Mouse (Mus musculus) hindbrain, embryonic 11.5 days (tissue): ENCODE results near the gene Chmp1a. TPM values are rescaled to one million over a fixed set of nuclear protein-coding genes. Genes with fewer than 3 reads are reported as not detected.

Experiments
- ATAC-seq: fragments of 200-750 bp; cut with Nextera tagmentation; 2 replicates; pipeline ENCODE4 v1.8.0; 2017; ENCODE audit warnings: mild to moderate bottlenecking, moderate TSS enrichment, moderate library complexity; ENCODE audit not compliant: low FRiP score
- DNase-seq: peaks from one replicate; pipeline ENCODE4 v3.0.0-alpha.2; 2015; ENCODE audit warnings: low spot score
- H3K27ac ChIP-seq: fragments of 300-500 bp; sonication (generic); 2 replicates; pipeline ENCODE4 v1.5.1; 2014; ENCODE audit warnings: mild to moderate bottlenecking, low read depth, low read length
- H3K27me3 ChIP-seq: fragments of 300-500 bp; sonication (generic); 2 replicates; pipeline ENCODE4 v1.6.1; 2014; ENCODE audit warnings: mild to moderate bottlenecking, low read length, moderate library complexity, mixed read lengths; ENCODE audit not compliant: control insufficient read depth, insufficient read depth
- H3K36me3 ChIP-seq: fragments of 300-500 bp; sonication (generic); 2 replicates; pipeline ENCODE4 v1.6.1; 2014; ENCODE audit warnings: mild to moderate bottlenecking, low read length, moderate library complexity, mixed read lengths; ENCODE audit not compliant: control insufficient read depth, insufficient read depth
- H3K4me1 ChIP-seq: fragments of 300-500 bp; sonication (generic); replicated peaks from 2 replicates; pipeline ENCODE4 v1.6.1; 2014; ENCODE audit warnings: low read length, mixed read lengths; ENCODE audit not compliant: control insufficient read depth, insufficient read depth
- H3K4me2 ChIP-seq: fragments of 300-500 bp; sonication (generic); replicated peaks from 2 replicates; pipeline ENCODE4 v1.6.1; 2014; ENCODE audit warnings: mild to moderate bottlenecking, low read depth, low read length
- H3K4me3 ChIP-seq: fragments of 300-500 bp; sonication (generic); 2 replicates; pipeline ENCODE4 v1.5.1; 2014; ENCODE audit warnings: low read depth, low read length
- H3K9ac ChIP-seq: fragments of 300-500 bp; sonication (generic); 2 replicates; pipeline ENCODE4 v1.6.1; 2014; ENCODE audit warnings: low read depth, low read length
- H3K9me3 ChIP-seq: fragments of 300-500 bp; sonication (generic); 2 replicates; pipeline ENCODE4 v1.6.1; 2016; ENCODE audit warnings: low read length; ENCODE audit not compliant: control insufficient read depth
- WGBS: fragments of 180-500 bp; shearing (Covaris S2); extraction: QIAGEN DNeasy Blood & Tissue Kit; methylation state at CpG from one replicate; pipeline ENCODE4 v1.1.7; 2014; 5-methylcytosine and 5-hydroxymethylcytosine counted together
- polyA plus RNA-seq: library from polyadenylated mRNA; unstranded; fragments of >200 nt; fragmentation: Nextera tagmentation; extraction: Ambion mirVana; gene quantifications from 2 replicates; pipeline ENCODE4 v1.2.1, GENCODE M21; 2014

The Chmp1a gene
- polyA plus RNA-seq, 1 experiment from 2014 or later: 87.7 TPM

- WGBS: 94% methylated on average over 8 of the region's 8 CpGs
- no peaks in the 10 kb centered on the region for H3K9me3 ChIP-seq
- ATAC-seq (no peak), DNase-seq (no peak)
- no peak overlapping the region for H3K27ac ChIP-seq
- H3K27me3 ChIP-seq: no peaks in the 10 kb centered on the region
- H3K9ac ChIP-seq: no peak overlapping the region
- H3K36me3 ChIP-seq: peaks cover 10% of the 10 kb centered on the region; the same call in 1 of the 2 replicates
- no peak overlapping the region for H3K4me2 ChIP-seq
- no peaks in the 10 kb centered on the region; the same call in 1 of the 2 replicates for H3K4me1 ChIP-seq
- H3K4me3 ChIP-seq: no peak overlapping the region
These were observed 36.0 kb upstream of the Chmp1a start for GRCm38 (mm10) chr8:123248596-123248995.

- Histone ChIP-seq H3K4me3 (no peak overlapping the region), H3K4me2 (no peak overlapping the region), H3K9ac (no peak overlapping the region), H3K27ac (no peak overlapping the region), H3K4me1 (no peaks in the 10 kb centered on the region), H3K9me3 (no peaks in the 10 kb centered on the region), H3K36me3 (peaks cover 10% of the 10 kb centered on the region; the same call in 1 of the 2 replicates), H3K27me3 (no peaks in the 10 kb centered on the region)
- no peak for ATAC-seq
- DNase-seq: no peak
- WGBS: 94% methylated on average over 6 of the region's 6 CpGs
These were observed 35.2 kb upstream of the Chmp1a start for GRCm38 (mm10) chr8:123247748-123248147.

GRCm38 (mm10) chr8:123245543-123245942, 33.0 kb upstream of the Chmp1a start:
- Histone ChIP-seq H3K27ac (no peak overlapping the region), H3K4me2 (no peak overlapping the region), H3K4me1 (no peaks in the 10 kb centered on the region), H3K9ac (no peak overlapping the region), H3K27me3 (no peaks in the 10 kb centered on the region), H3K36me3 (peaks cover 10% of the 10 kb centered on the region; the same call in 1 of the 2 replicates), H3K4me3 (no peak overlapping the region), H3K9me3 (no peaks in the 10 kb centered on the region)
- DNase-seq (no peak), ATAC-seq (no peak)
- 85% methylated on average over 12 of the region's 12 CpGs for WGBS

- no peak for ATAC-seq
- Histone ChIP-seq H3K9ac (no peak overlapping the region), H3K4me2 (no peak overlapping the region), H3K36me3 (peaks cover 10% of the 10 kb centered on the region; the same call in 1 of the 2 replicates), H3K27ac (no peak overlapping the region), H3K27me3 (no peaks in the 10 kb centered on the region), H3K4me1 (no peaks in the 10 kb centered on the region), H3K9me3 (no peaks in the 10 kb centered on the region), H3K4me3 (no peak overlapping the region)
- 95% methylated on average over 4 of the region's 4 CpGs for WGBS
- DNase-seq: no peak
These were observed 31.8 kb upstream of the Chmp1a start for GRCm38 (mm10) chr8:123244382-123244781.

DNA sequence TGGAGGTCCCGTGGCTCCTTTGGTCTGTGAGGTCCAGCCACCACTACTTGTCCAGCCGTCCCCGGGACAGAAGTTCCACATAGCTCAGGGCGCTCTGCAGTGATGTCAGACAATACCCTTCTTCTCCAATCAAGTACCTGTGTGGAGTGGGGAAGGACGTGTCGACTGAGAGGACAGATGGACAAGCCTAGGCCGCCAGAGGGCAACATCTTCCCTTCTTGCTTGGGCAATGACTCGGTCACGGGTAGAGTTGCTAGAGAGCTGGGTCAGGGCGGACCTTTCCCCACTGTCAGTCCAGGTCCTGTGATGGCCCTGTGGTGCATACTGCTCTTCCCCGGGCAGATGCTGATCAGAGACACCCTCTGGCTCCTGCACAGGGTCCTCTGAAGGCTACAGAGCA, 30.5 kb upstream of the Chmp1a start:
- Histone ChIP-seq H3K4me3 (no peak overlapping the region), H3K9ac (no peak overlapping the region), H3K4me2 (no peak overlapping the region), H3K27ac (no peak overlapping the region), H3K9me3 (no peaks in the 10 kb centered on the region), H3K4me1 (no peaks in the 10 kb centered on the region), H3K36me3 (peaks cover 10% of the 10 kb centered on the region; the same call in 1 of the 2 replicates), H3K27me3 (no peaks in the 10 kb centered on the region)
- ATAC-seq (no peak), DNase-seq (no peak)
- 71% methylated on average over 11 of the region's 11 CpGs for WGBS

- Histone ChIP-seq H3K36me3 (peaks cover 7% of the 10 kb centered on the region; the same call in 1 of the 2 replicates), H3K9me3 (no peaks in the 10 kb centered on the region), H3K4me3 (no peak overlapping the region), H3K9ac (no peak overlapping the region), H3K27me3 (peaks cover 2% of the 10 kb centered on the region; the same call in 1 of the 2 replicates), H3K4me1 (no peaks in the 10 kb centered on the region), H3K4me2 (no peak overlapping the region), H3K27ac (no peak overlapping the region)
- no peak for ATAC-seq
- 83% methylated on average over 7 of the region's 7 CpGs for WGBS
- no peak for DNase-seq
These were observed 29.8 kb upstream of the Chmp1a start for GRCm38 (mm10) chr8:123242107-123242923.

DNA sequence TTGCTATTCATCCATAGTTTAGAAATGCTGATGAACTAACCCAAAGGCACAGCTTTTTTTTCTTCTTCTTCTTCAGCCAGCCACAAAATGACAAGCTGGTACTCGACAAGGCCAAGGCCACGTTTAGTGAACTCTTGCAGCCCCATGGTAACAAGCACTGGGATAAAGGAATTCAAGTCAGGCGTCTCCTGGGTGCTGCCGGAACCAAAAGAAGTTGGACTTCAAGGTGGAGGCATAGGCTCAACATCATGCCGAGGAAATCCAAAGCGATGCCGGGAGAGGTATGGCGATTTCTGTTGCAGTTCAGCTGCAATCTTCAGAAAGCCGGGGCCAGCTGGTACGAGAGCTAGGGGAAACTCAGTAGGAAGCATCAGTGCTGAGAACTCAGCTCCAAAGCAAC, 26.8 kb upstream of the Chmp1a start:
- no peak overlapping the region for H3K9ac ChIP-seq
- peaks cover 6% of the 10 kb centered on the region for H3K4me1 ChIP-seq
- peaks cover 15% of the 10 kb centered on the region for H3K27me3 ChIP-seq
- DNase-seq: no peak
- H3K36me3 ChIP-seq: no peaks in the 10 kb centered on the region
- WGBS: 87% methylated on average over 10 of the region's 10 CpGs
- no peak overlapping the region for H3K27ac ChIP-seq
- no peak overlapping the region for H3K4me2 ChIP-seq
- no peak for ATAC-seq
- H3K9me3 ChIP-seq: no peaks in the 10 kb centered on the region
- no peak overlapping the region for H3K4me3 ChIP-seq

- peaks cover 6% of the 10 kb centered on the region for H3K4me1 ChIP-seq
- H3K9me3 ChIP-seq: no peaks in the 10 kb centered on the region
- H3K4me3 ChIP-seq: peak within 1 kb of the TSS; percentile 43
- H3K36me3 ChIP-seq: no peaks in the 10 kb centered on the region
- H3K27me3 ChIP-seq: peaks cover 21% of the 10 kb centered on the region
- 2% methylated on average over 57 of the region's 57 CpGs for WGBS
- H3K4me2 ChIP-seq: peak within 1 kb of the TSS; percentile 88
- peak within 1 kb of the TSS; percentile 52 for H3K9ac ChIP-seq
- H3K27ac ChIP-seq: no peak within 1 kb of the TSS
- ATAC-seq (peak; percentile 76), DNase-seq (peak; percentile 88)
These were observed 23.2 kb upstream of the Chmp1a start, which contains the start of gene Spata2l for GRCm38 (mm10) chr8:123235520-123236497. Spata2l (minus strand) TSS chr8:123236233.
